Mouse (Mus musculus): ENCODE data around the gene Tmem198b. TPM values are rescaled to one million over a fixed set of nuclear protein-coding genes. Genes with fewer than 3 reads are reported as not detected.
A peak's percentile ranks its signal among the peaks of the same experiment; 100 is the strongest.
"Not testable (repeated sequence)": the region's sequence is repeated elsewhere in the genome, so short reads cannot be mapped to it uniquely, and the experiment has no call there.

Gene Tmem198b
- 2.4 and 3.2 TPM in 2 replicates for polyA plus RNA-seq (2015; fragmentation: Nextera tagmentation; extraction: Ambion mirVana)

GRCm38 (mm10) chr10:128804271-128805091 is at the start of gene Tmem198b:
Tmem198b (minus strand) TSS chr10:128804370.
- peak within 1 kb of the TSS; percentile 87 for H3K9ac ChIP-seq
- under 1% methylated on average over 28 of the region's 28 CpGs for WGBS (ENCODE audit: insufficient replicate concordance)
- peaks cover 58% of the 10 kb centered on the region for H3K4me1 ChIP-seq (replicated peaks)
- peak within 1 kb of the TSS; percentile 95 for H3K4me2 ChIP-seq
- H3K36me3 ChIP-seq = peaks cover 21% of the 10 kb centered on the region
- peak within 1 kb of the TSS; percentile 82 for H3K4me3 ChIP-seq (replicated peaks)
- peaks cover 7% of the 10 kb centered on the region for H3K27me3 ChIP-seq
- no peaks in the 10 kb centered on the region for H3K9me3 ChIP-seq (replicated peaks)
- peak; percentile 43 for ATAC-seq (ENCODE audit: low read depth)
- peak within 1 kb of the TSS; percentile 90 for H3K27ac ChIP-seq
- DNase-seq = no peak

GRCm38 (mm10) chr10:128850339-128850738 is 46.2 kb upstream of the Tmem198b start:
- H3K27me3 ChIP-seq = no peaks in the 10 kb centered on the region
- peaks cover 57% of the 10 kb centered on the region for H3K36me3 ChIP-seq
- H3K9ac ChIP-seq = no peak overlapping the region
- no peak overlapping the region for H3K27ac ChIP-seq
- ATAC-seq (ENCODE audit: low read depth) = no peak
- WGBS (ENCODE audit: insufficient replicate concordance) = 54% methylated on average over 3 of the region's 3 CpGs
- H3K4me3 ChIP-seq (replicated peaks) = no peak overlapping the region
- peaks cover 6% of the 10 kb centered on the region; the same call in 1 of the 2 replicates for H3K4me1 ChIP-seq (replicated peaks)
- no peaks in the 10 kb centered on the region for H3K9me3 ChIP-seq (replicated peaks)
- H3K4me2 ChIP-seq = no peak overlapping the region
- DNase-seq = no peak

- Histone ChIP-seq H3K27ac (no peak overlapping the region), H3K9ac (no peak overlapping the region), H3K4me3 (replicated peaks) (no peak overlapping the region), H3K4me2 (no peak overlapping the region), H3K9me3 (replicated peaks) (no peaks in the 10 kb centered on the region), H3K27me3 (no peaks in the 10 kb centered on the region), H3K4me1 (replicated peaks) (peaks cover 6% of the 10 kb centered on the region; the same call in 1 of the 2 replicates), H3K36me3 (peaks cover 63% of the 10 kb centered on the region)
- DNase-seq = no peak
- WGBS (ENCODE audit: insufficient replicate concordance) = 76% methylated on average over 2 of the region's 2 CpGs
- no peak for ATAC-seq (ENCODE audit: low read depth)
Observed at GRCm38 (mm10) chr10:128848426-128848825, 44.3 kb upstream of the Tmem198b start.

- H3K36me3 ChIP-seq = peaks cover 74% of the 10 kb centered on the region
Observed at GRCm38 (mm10) chr10:128846664-128847063, 42.5 kb upstream of the Tmem198b start.

GRCm38 (mm10) chr10:128845516-128845915 is 41.3 kb upstream of the Tmem198b start:
- H3K27me3 ChIP-seq = no peaks in the 10 kb centered on the region
- no peaks in the 10 kb centered on the region for H3K9me3 ChIP-seq (replicated peaks)
- H3K9ac ChIP-seq = no peak overlapping the region
- WGBS (ENCODE audit: insufficient replicate concordance) = 84% methylated on average over 2 of the region's 2 CpGs
- DNase-seq (no peak), ATAC-seq (ENCODE audit: low read depth) (no peak)
- H3K4me3 ChIP-seq (replicated peaks) = no peak overlapping the region
- H3K4me1 ChIP-seq (replicated peaks) = peaks cover 16% of the 10 kb centered on the region
- no peak overlapping the region for H3K27ac ChIP-seq
- peaks cover 79% of the 10 kb centered on the region for H3K36me3 ChIP-seq
- H3K4me2 ChIP-seq = no peak overlapping the region

More at GRCm38 (mm10) chr10:128846664-128847063, 42.5 kb upstream of the Tmem198b start:
- ATAC-seq (ENCODE audit: low read depth) = no peak
- no peaks in the 10 kb centered on the region for H3K27me3 ChIP-seq
- H3K4me1 ChIP-seq (replicated peaks) = peaks cover 6% of the 10 kb centered on the region; the same call in 1 of the 2 replicates
- H3K9me3 ChIP-seq (replicated peaks) = no peaks in the 10 kb centered on the region
- H3K9ac ChIP-seq = no peak overlapping the region
- H3K4me3 ChIP-seq (replicated peaks) = no peak overlapping the region
- H3K27ac ChIP-seq = no peak overlapping the region
- no peak for DNase-seq
- H3K4me2 ChIP-seq = no peak overlapping the region
- 79% methylated on average over 4 of the region's 4 CpGs for WGBS (ENCODE audit: insufficient replicate concordance)

- WGBS (ENCODE audit: insufficient replicate concordance) = 93% methylated on average over 5 of the region's 5 CpGs
- peaks cover 75% of the 10 kb centered on the region for H3K36me3 ChIP-seq
- no peak overlapping the region for H3K9ac ChIP-seq
- H3K27ac ChIP-seq = no peak overlapping the region
- DNase-seq (no peak), ATAC-seq (ENCODE audit: low read depth) (no peak)
- H3K27me3 ChIP-seq = no peaks in the 10 kb centered on the region
- H3K4me2 ChIP-seq = no peak overlapping the region
- H3K9me3 ChIP-seq (replicated peaks) = no peaks in the 10 kb centered on the region
- no peak overlapping the region for H3K4me3 ChIP-seq (replicated peaks)
- peaks cover 38% of the 10 kb centered on the region for H3K4me1 ChIP-seq (replicated peaks)
Observed at GRCm38 (mm10) chr10:128843260-128843659, 39.1 kb upstream of the Tmem198b start.

- H3K27ac ChIP-seq = peak overlapping the region; percentile 78
- peak; percentile 69 for ATAC-seq (ENCODE audit: low read depth)
- no peak for DNase-seq
- H3K27me3 ChIP-seq = no peaks in the 10 kb centered on the region
- peak overlapping the region; percentile 13; the same call in 1 of the 2 replicates for H3K4me2 ChIP-seq
- H3K9me3 ChIP-seq (replicated peaks) = no peaks in the 10 kb centered on the region
- H3K9ac ChIP-seq = no peak overlapping the region
- no peak overlapping the region for H3K4me3 ChIP-seq (replicated peaks)
- H3K4me1 ChIP-seq (replicated peaks) = peaks cover 35% of the 10 kb centered on the region
- H3K36me3 ChIP-seq = peaks cover 74% of the 10 kb centered on the region
Observed at GRCm38 (mm10) chr10:128840612-128841011, 36.4 kb upstream of the Tmem198b start.

GRCm38 (mm10) chr10:128839434-128839833 is 35.3 kb upstream of the Tmem198b start:
- Histone ChIP-seq H3K9ac (no peak overlapping the region), H3K4me2 (peak overlapping the region; percentile 8), H3K27me3 (no peaks in the 10 kb centered on the region), H3K9me3 (replicated peaks) (no peaks in the 10 kb centered on the region), H3K36me3 (peaks cover 74% of the 10 kb centered on the region), H3K4me1 (replicated peaks) (peaks cover 35% of the 10 kb centered on the region), H3K27ac (peak overlapping the region; percentile 62), H3K4me3 (replicated peaks) (no peak overlapping the region)
- DNase-seq = no peak
- peak; percentile 73 for ATAC-seq (ENCODE audit: low read depth)

GRCm38 (mm10) chr10:128837400-128837799 is 33.2 kb upstream of the Tmem198b start:
- DNase-seq (no peak), ATAC-seq (ENCODE audit: low read depth) (no peak)
- H3K27me3 ChIP-seq = no peaks in the 10 kb centered on the region
- H3K4me1 ChIP-seq (replicated peaks) = peaks cover 35% of the 10 kb centered on the region
- no peaks in the 10 kb centered on the region for H3K9me3 ChIP-seq (replicated peaks)
- H3K4me2 ChIP-seq = no peak overlapping the region
- no peak overlapping the region for H3K9ac ChIP-seq
- no peak overlapping the region for H3K27ac ChIP-seq
- no peak overlapping the region for H3K4me3 ChIP-seq (replicated peaks)
- peaks cover 75% of the 10 kb centered on the region for H3K36me3 ChIP-seq

- H3K4me3 ChIP-seq (replicated peaks) = no peak overlapping the region; the same call in 1 of the 2 replicates
- H3K27me3 ChIP-seq = no peaks in the 10 kb centered on the region
- H3K4me1 ChIP-seq (replicated peaks) = peaks cover 36% of the 10 kb centered on the region
- H3K4me2 ChIP-seq = 0 out of 2 replicates have a peak overlapping the region, but pooled peaks have one; percentile 6
- no peaks in the 10 kb centered on the region for H3K9me3 ChIP-seq (replicated peaks)
- 93% methylated on average over 9 of the region's 9 CpGs for WGBS (ENCODE audit: insufficient replicate concordance)
- H3K36me3 ChIP-seq = peaks cover 41% of the 10 kb centered on the region
- no peak overlapping the region for H3K27ac ChIP-seq
- no peak for DNase-seq
- no peak for ATAC-seq (ENCODE audit: low read depth)
- H3K9ac ChIP-seq = no peak overlapping the region
Observed at GRCm38 (mm10) chr10:128823821-128824220, 19.7 kb upstream of the Tmem198b start.

- ATAC-seq (ENCODE audit: low read depth); H3K9me3 ChIP-seq (replicated peaks); H3K27ac ChIP-seq; DNase-seq; H3K27me3 ChIP-seq: not testable (repeated sequence)
- Histone ChIP-seq H3K4me2 (peak overlapping the region; percentile 83), H3K4me3 (replicated peaks) (peak overlapping the region; percentile 87), H3K9ac (peak overlapping the region; percentile 88), H3K4me1 (replicated peaks) (peaks cover 36% of the 10 kb centered on the region), H3K36me3 (peaks cover 44% of the 10 kb centered on the region)
- 62% methylated on average over 4 of the region's 4 CpGs for WGBS (ENCODE audit: insufficient replicate concordance)
Observed at GRCm38 (mm10) chr10:128823087-128823486, 18.9 kb upstream of the Tmem198b start.

- Histone ChIP-seq H3K27ac (peak overlapping the region; percentile 78), H3K9me3 (replicated peaks) (no peaks in the 10 kb centered on the region), H3K27me3 (no peaks in the 10 kb centered on the region), H3K9ac (peak overlapping the region; percentile 88), H3K4me1 (replicated peaks) (peaks cover 36% of the 10 kb centered on the region), H3K36me3 (peaks cover 49% of the 10 kb centered on the region), H3K4me2 (peak overlapping the region; percentile 83), H3K4me3 (replicated peaks) (peak overlapping the region; percentile 87)
- WGBS (ENCODE audit: insufficient replicate concordance) = 2% methylated on average over 13 of the region's 13 CpGs
- no peak for DNase-seq
- no peak for ATAC-seq (ENCODE audit: low read depth)
Observed at GRCm38 (mm10) chr10:128822135-128822534, 18.0 kb upstream of the Tmem198b start.

Measured in liver, embryonic 13.5 days (tissue).